Mouse (Mus musculus) intestine, embryonic 14.5 days (tissue): Measurements from ENCODE around the gene Slco2b1. TPM values are rescaled to one million over a fixed set of nuclear protein-coding genes. Genes with fewer than 3 reads are reported as not detected.
"Not testable (repeated sequence)": the region's sequence is repeated elsewhere in the genome, so short reads cannot be mapped to it uniquely, and the experiment has no call there.

ENCODE experiments used
- ATAC-seq: fragments of 200-750 bp; cut with Nextera tagmentation; replicated peaks from 2 replicates; pipeline ENCODE4 v1.8.0; 2017; ENCODE audit warnings: low read depth, moderate number of reproducible peaks, moderate TSS enrichment, moderate library complexity; ENCODE audit not compliant: low FRiP score, low TSS enrichment
- DNase-seq: peaks from one replicate; pipeline ENCODE4 v3.0.0-alpha.2; 2018; ENCODE audit warnings: low spot score
- H3K27ac ChIP-seq: fragments of 300-500 bp; sonication (generic); 2 replicates; pipeline ENCODE4 v1.5.1; 2014; ENCODE audit warnings: low read depth, mild to moderate bottlenecking, control low read depth
- H3K27me3 ChIP-seq: fragments of 300-500 bp; sonication (generic); replicated peaks from 2 replicates; pipeline ENCODE4 v1.6.1; 2014; ENCODE audit warnings: low read length, control low read depth; ENCODE audit not compliant: control insufficient read depth, insufficient read depth
- H3K36me3 ChIP-seq: fragments of 300-500 bp; sonication (generic); 2 replicates; pipeline ENCODE4 v1.6.1; 2014; ENCODE audit warnings: low read length, control low read depth; ENCODE audit not compliant: control insufficient read depth, insufficient read depth
- H3K4me1 ChIP-seq: fragments of 300-500 bp; sonication (generic); replicated peaks from 2 replicates; pipeline ENCODE4 v1.6.1; 2014; ENCODE audit warnings: low read length, control low read depth, mixed read lengths; ENCODE audit not compliant: control insufficient read depth, insufficient read depth
- H3K4me2 ChIP-seq: fragments of 300-500 bp; sonication (generic); 2 replicates; pipeline ENCODE4 v1.6.1; 2014; ENCODE audit warnings: low read length
- H3K4me3 ChIP-seq: fragments of 300-500 bp; sonication (generic); 2 replicates; pipeline ENCODE4 v1.5.1; 2014; ENCODE audit warnings: low read depth, low read length, control low read depth, mixed read lengths
- H3K9ac ChIP-seq: fragments of 300-500 bp; sonication (generic); 2 replicates; pipeline ENCODE4 v1.6.1; 2014; ENCODE audit warnings: mild to moderate bottlenecking, low read length
- H3K9me3 ChIP-seq: fragments of 300-500 bp; sonication (generic); 2 replicates; pipeline ENCODE4 v1.6.1; 2016; ENCODE audit warnings: low read length, control low read depth; ENCODE audit not compliant: control insufficient read depth
- WGBS: fragments of 180-500 bp; shearing (Covaris S2); extraction: QIAGEN DNeasy Blood & Tissue Kit; methylation state at CpG from one replicate; pipeline ENCODE4 v1.1.7; 2014; 5-methylcytosine and 5-hydroxymethylcytosine counted together
- polyA plus RNA-seq: library from polyadenylated mRNA; unstranded; fragments of >200 nt; fragmentation: Nextera tagmentation; extraction: Ambion mirVana; gene quantifications from 2 replicates; pipeline ENCODE4 v1.2.1, GENCODE M21; 2014

Slco2b1 gene
- 2.2 and 2.3 TPM in 2 replicates for polyA plus RNA-seq

GRCm38 (mm10) chr7:99711166-99711565 lies at the start of gene Slco2b1:
Slco2b1 (minus strand) TSS chr7:99711340.
- no peaks in the 10 kb centered on the region for H3K27me3 ChIP-seq
- H3K36me3 ChIP-seq = no peaks in the 10 kb centered on the region
- peaks cover 13% of the 10 kb centered on the region for H3K4me1 ChIP-seq
- H3K4me2 ChIP-seq = no peak within 1 kb of the TSS
- H3K9me3 ChIP-seq = no peaks in the 10 kb centered on the region
- ATAC-seq (no peak), DNase-seq (no peak)
- H3K4me3 ChIP-seq = no peak within 1 kb of the TSS
- 73% methylated on average over 8 of the region's 8 CpGs for WGBS
- H3K9ac ChIP-seq = no peak within 1 kb of the TSS
- H3K27ac ChIP-seq = no peak within 1 kb of the TSS

DNA sequence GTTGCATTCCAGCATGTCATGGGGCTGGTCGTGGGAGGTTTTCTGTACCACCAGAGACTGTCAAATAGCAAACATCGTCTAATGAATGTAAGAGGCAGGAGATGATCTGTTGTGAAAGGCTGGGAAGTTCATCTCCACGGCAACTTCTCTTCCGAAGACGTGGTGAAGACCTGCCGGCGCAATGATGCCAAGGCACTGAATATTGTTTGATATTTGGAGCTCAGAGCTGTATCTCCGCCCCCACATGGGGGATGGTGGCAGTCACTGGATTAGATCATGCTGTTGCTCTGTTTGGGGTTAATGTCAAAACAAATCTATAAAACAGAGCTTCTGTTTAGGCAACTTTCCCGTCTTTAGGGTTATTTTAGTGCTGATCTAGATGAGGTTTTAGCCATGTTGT lies 28.1 kb upstream of the Slco2b1 start:
- no peak for DNase-seq
- peak overlapping the region; percentile 24; the same call in 1 of the 2 replicates for H3K27ac ChIP-seq
- H3K9ac ChIP-seq = no peak overlapping the region
- H3K36me3 ChIP-seq = no peaks in the 10 kb centered on the region
- 37% methylated on average over 9 of the region's 9 CpGs for WGBS
- no peak for ATAC-seq
- no peaks in the 10 kb centered on the region for H3K27me3 ChIP-seq
- no peaks in the 10 kb centered on the region for H3K9me3 ChIP-seq
- no peak overlapping the region for H3K4me3 ChIP-seq
- peaks cover 5% of the 10 kb centered on the region for H3K4me1 ChIP-seq
- H3K4me2 ChIP-seq = no peak overlapping the region

GRCm38 (mm10) chr7:99735491-99735890 lies 24.4 kb upstream of the Slco2b1 start:
- 91% methylated on average over 9 of the region's 9 CpGs for WGBS
- not testable (repeated sequence) for H3K9ac ChIP-seq, H3K9me3 ChIP-seq, ATAC-seq, H3K36me3 ChIP-seq, H3K4me1 ChIP-seq, H3K27me3 ChIP-seq, H3K4me3 ChIP-seq, DNase-seq, H3K27ac ChIP-seq, H3K4me2 ChIP-seq

GRCm38 (mm10) chr7:99734612-99735011 lies 23.5 kb upstream of the Slco2b1 start:
- no peak overlapping the region for H3K4me3 ChIP-seq
- no peak overlapping the region for H3K9ac ChIP-seq
- 91% methylated on average over 2 of the region's 2 CpGs for WGBS
- ATAC-seq (no peak), DNase-seq (no peak)
- no peak overlapping the region for H3K4me2 ChIP-seq
- no peaks in the 10 kb centered on the region for H3K27me3 ChIP-seq
- peaks cover 5% of the 10 kb centered on the region; the same call in 1 of the 2 replicates for H3K4me1 ChIP-seq
- no peaks in the 10 kb centered on the region for H3K9me3 ChIP-seq
- no peaks in the 10 kb centered on the region for H3K36me3 ChIP-seq
- no peak overlapping the region for H3K27ac ChIP-seq

DNA sequence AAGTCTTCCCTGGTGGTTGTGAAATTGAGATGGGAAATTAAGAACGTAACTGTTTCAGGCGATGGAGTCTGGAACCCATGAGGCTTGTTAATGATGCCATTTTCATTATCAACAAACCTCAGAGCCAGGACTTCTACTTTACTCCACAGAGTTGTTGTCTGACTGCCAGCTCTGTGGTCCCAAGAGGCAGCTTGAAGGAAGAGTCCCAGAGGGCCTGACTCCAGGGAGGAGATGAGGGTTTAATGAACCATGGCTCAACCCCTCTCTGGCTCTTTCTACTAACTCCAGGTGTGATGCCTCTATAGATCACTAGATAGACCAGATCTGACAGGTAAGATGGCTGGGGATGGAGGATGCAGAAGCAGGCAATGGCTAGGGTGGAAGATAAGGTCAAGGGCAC lies 18.8 kb upstream of the Slco2b1 start, which contains the start of gene Olfr520:
Gene Olfr520, plus strand, starts transcription at position 301 of the 400 bp plus-strand sequence.
- Histone ChIP-seq H3K9ac (no peak within 1 kb of the TSS), H3K4me1 (no peaks in the 10 kb centered on the region), H3K4me3 (no peak within 1 kb of the TSS), H3K27me3 (no peaks in the 10 kb centered on the region), H3K27ac (no peak within 1 kb of the TSS), H3K9me3 (peaks cover 2% of the 10 kb centered on the region; the same call in 1 of the 2 replicates), H3K4me2 (no peak within 1 kb of the TSS), H3K36me3 (no peaks in the 10 kb centered on the region)
- DNase-seq = no peak
- ATAC-seq = no peak
- WGBS = 100% methylated on average over 2 of the region's 2 CpGs

DNA sequence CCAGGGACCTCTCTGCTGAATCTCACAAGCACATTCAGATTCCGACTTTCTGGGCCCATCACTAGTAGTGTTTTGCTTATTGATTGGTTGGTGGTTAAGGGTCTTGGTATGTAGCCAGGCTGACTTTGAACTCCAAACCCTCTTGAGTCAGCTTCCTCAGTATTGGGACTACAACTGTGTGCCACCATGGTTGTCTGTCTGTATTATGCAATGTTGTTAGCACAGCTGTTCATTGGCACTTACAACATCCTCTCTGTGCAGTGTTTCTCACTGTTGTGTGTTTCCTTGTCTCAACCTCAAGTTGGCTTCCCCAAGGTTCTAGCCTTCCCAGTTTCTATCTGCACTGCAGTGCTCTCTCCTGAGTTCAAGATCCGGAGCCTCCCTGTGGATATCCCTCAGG lies 5.4 kb upstream of the Slco2b1 start:
- no peaks in the 10 kb centered on the region for H3K9me3 ChIP-seq
- DNase-seq (no peak), ATAC-seq (no peak)
- no peaks in the 10 kb centered on the region for H3K4me1 ChIP-seq
- no peak overlapping the region for H3K4me2 ChIP-seq
- no peak overlapping the region for H3K4me3 ChIP-seq
- no peaks in the 10 kb centered on the region for H3K36me3 ChIP-seq
- H3K27ac ChIP-seq = no peak overlapping the region
- H3K27me3 ChIP-seq = no peaks in the 10 kb centered on the region; the same call in 1 of the 2 replicates
- WGBS = 88% methylated on average over 2 of the region's 2 CpGs
- H3K9ac ChIP-seq = no peak overlapping the region

DNA sequence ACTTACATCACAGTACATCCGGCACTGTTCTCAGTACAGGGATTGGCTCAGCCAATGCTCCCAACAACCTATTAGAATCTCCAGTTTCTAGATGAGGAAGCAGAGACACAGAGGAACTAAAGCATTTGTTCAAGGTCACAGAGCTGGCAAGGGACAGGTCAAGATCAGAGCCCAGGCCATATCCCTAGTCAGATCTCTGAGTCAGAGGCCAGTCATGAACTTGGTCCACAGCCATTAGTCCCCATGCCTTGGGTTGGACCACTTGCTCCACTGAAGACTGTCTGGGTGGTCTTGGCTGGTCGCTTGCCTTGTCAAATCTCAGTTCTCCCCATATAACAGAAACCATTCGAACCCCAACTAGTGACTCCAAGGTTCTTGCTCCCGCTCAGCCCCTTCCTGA lies 1.3 kb upstream of the Slco2b1 start:
- Histone ChIP-seq H3K27me3 (no peaks in the 10 kb centered on the region), H3K4me2 (no peak overlapping the region), H3K4me1 (0 out of 2 replicates have a peak, but pooled peaks cover 2% of the 10 kb centered on the region), H3K27ac (no peak overlapping the region), H3K9ac (no peak overlapping the region), H3K4me3 (no peak overlapping the region), H3K9me3 (no peaks in the 10 kb centered on the region), H3K36me3 (no peaks in the 10 kb centered on the region)
- ATAC-seq (no peak), DNase-seq (no peak)
- 83% methylated on average over 4 of the region's 4 CpGs for WGBS

DNA sequence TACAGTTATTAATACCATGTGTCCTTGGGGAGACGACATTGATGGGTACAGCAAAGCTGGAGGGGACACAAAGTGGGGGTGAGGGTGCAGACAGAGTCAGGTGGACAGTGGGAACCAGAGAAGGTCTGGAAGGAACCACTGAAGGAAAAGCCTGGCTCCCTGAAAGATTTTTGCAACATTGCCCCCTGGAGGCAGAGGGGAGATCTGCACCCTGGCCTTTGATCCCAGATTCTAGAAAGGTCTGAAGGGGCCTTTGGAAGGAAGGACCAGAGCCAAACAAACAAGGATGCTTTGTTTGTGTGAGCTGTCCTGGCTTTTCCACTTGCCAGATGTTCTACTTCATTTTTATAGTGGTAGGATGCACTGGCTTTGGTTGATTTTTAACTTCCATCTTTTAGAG lies 664 bp downstream of the Slco2b1 start:
- Histone ChIP-seq H3K9me3 (no peaks in the 10 kb centered on the region), H3K4me2 (no peak overlapping the region), H3K27ac (no peak overlapping the region), H3K4me3 (no peak overlapping the region), H3K36me3 (no peaks in the 10 kb centered on the region), H3K4me1 (peaks cover 14% of the 10 kb centered on the region), H3K27me3 (no peaks in the 10 kb centered on the region), H3K9ac (no peak overlapping the region)
- DNase-seq (peak; percentile 84), ATAC-seq (no peak)
- 21% methylated on average over 1 of the region's 1 CpGs for WGBS

DNA sequence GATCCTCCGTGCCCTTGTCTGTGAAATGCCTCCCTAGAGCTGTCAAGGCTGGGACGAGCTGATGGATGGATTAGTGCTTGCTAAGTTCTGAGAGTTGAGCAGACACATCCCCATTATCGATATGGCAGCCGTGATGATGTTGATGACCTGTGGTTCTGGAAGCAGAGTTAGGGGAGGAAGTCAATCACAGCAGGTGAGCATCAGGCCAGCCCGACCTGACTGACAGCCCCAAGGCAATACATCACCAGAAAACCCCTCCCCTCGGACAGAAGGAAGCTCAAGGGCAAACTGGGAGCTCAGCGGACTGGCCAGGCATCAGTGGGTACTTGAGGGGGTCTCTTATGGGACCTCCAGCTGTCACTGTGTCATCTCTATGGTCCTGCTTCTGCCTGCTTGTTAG lies 1.1 kb downstream of the Slco2b1 start:
- DNase-seq = no peak
- WGBS = 59% methylated on average over 7 of the region's 7 CpGs
- ATAC-seq = no peak
- Histone ChIP-seq H3K27me3 (no peaks in the 10 kb centered on the region), H3K36me3 (no peaks in the 10 kb centered on the region), H3K4me3 (no peak overlapping the region), H3K9ac (no peak overlapping the region), H3K4me2 (no peak overlapping the region), H3K4me1 (peaks cover 14% of the 10 kb centered on the region), H3K27ac (no peak overlapping the region), H3K9me3 (no peaks in the 10 kb centered on the region)
